15 mouse cellular contexts compared by ENCODE assay signal in genomic region chr9:66251159-66251691, GRCm38 (mm10).
DNase-seq lines count a peak whose midpoint lies in the region; ATAC-seq and TF ChIP-seq lines count a peak whose summit lies in the region.
"Had no signal": no experiment of that assay in that cellular context is flagged by ENCODE, and none has a peak within 500 bp of the region (broad histone marks: within the 10 kb centered on the region; RNA-seq: fewer than 3 reads in every experiment).

No protein-coding gene starts in this region.

- no peak overlapping the region for H3K4me2 ChIP-seq in liver, postnatal 0 days (ENCODE audit: low read depth, low read length)
- H3K4me2 ChIP-seq in liver, embryonic 12.5 days: no peak overlapping the region
- H3K4me2 ChIP-seq in embryonic facial prominence, embryonic 11.5 days (ENCODE audit: low read depth, low read length): no peak overlapping the region
- no peak overlapping the region for H3K4me2 ChIP-seq in kidney, embryonic 15.5 days
- H3K4me2 ChIP-seq in stomach, embryonic 15.5 days: no peak overlapping the region
- H3K4me2 ChIP-seq: forebrain, embryonic 13.5 days; heart, embryonic 15.5 days had no signal

- TF ChIP-seq EP300 in liver, postnatal 0 days (IDR thresholded peaks at IDR 0.05; ENCODE audit: low read depth): no peak

- H3K9me3 ChIP-seq in liver, postnatal 0 days (ENCODE audit: low read length): no peaks in the 10 kb centered on the region
- H3K9me3 ChIP-seq in liver, embryonic 12.5 days (replicated peaks): no peaks in the 10 kb centered on the region
- no peaks in the 10 kb centered on the region for H3K9me3 ChIP-seq in embryonic facial prominence, embryonic 11.5 days (replicated peaks; ENCODE audit: control insufficient read depth, low read length)
- H3K9me3 ChIP-seq in kidney, embryonic 15.5 days (replicated peaks): no peaks in the 10 kb centered on the region
- H3K9me3 ChIP-seq in stomach, embryonic 15.5 days: no peaks in the 10 kb centered on the region
- H3K9me3 ChIP-seq: forebrain, embryonic 13.5 days; heart, embryonic 15.5 days had no signal

- no peaks in the 10 kb centered on the region for H3K27me3 ChIP-seq in liver, postnatal 0 days (ENCODE audit: insufficient read depth, low read length)
- 0 out of 2 replicates have a peak, but pooled peaks cover 8% of the 10 kb centered on the region for H3K27me3 ChIP-seq in liver, embryonic 12.5 days (replicated peaks)
- no peaks in the 10 kb centered on the region for H3K27me3 ChIP-seq in embryonic facial prominence, embryonic 11.5 days (ENCODE audit: control insufficient read depth, insufficient read depth, low read length)
- no peaks in the 10 kb centered on the region for H3K27me3 ChIP-seq in kidney, embryonic 15.5 days
- H3K27me3 ChIP-seq in stomach, embryonic 15.5 days (replicated peaks): no peaks in the 10 kb centered on the region
- H3K27me3 ChIP-seq: forebrain, embryonic 13.5 days; heart, embryonic 15.5 days had no signal

- H3K9ac ChIP-seq in liver, postnatal 0 days (replicated peaks): no peak overlapping the region
- no peak overlapping the region for H3K9ac ChIP-seq in liver, embryonic 12.5 days
- no peak overlapping the region for H3K9ac ChIP-seq in embryonic facial prominence, embryonic 11.5 days (replicated peaks; ENCODE audit: low read length)
- H3K9ac ChIP-seq in kidney, embryonic 15.5 days: no peak overlapping the region
- H3K9ac ChIP-seq in stomach, embryonic 15.5 days: no peak overlapping the region
- H3K9ac ChIP-seq: forebrain, embryonic 13.5 days; heart, embryonic 15.5 days had no signal

- H3K4me1 ChIP-seq in liver, postnatal 0 days (ENCODE audit: insufficient read depth): peaks cover 13% of the 10 kb centered on the region
- no peaks in the 10 kb centered on the region for H3K4me1 ChIP-seq in liver, embryonic 12.5 days
- no peaks in the 10 kb centered on the region for H3K4me1 ChIP-seq in embryonic facial prominence, embryonic 11.5 days (ENCODE audit: control insufficient read depth, insufficient read depth, low read length)
- H3K4me1 ChIP-seq in kidney, embryonic 15.5 days: peaks cover 18% of the 10 kb centered on the region
- H3K4me1 ChIP-seq in stomach, embryonic 15.5 days: 0 out of 2 replicates have a peak, but pooled peaks cover 9% of the 10 kb centered on the region
- H3K4me1 ChIP-seq: forebrain, embryonic 13.5 days had no signal

- DNase-seq in liver, postnatal 0 days: no peak
- peak; percentile 36 for DNase-seq in embryonic facial prominence, embryonic 11.5 days (ENCODE audit: low spot score)
- no peak for DNase-seq in cerebellum, postnatal 10 days
- DNase-seq in cerebellum, adult 9-11 months: no peak
- DNase-seq in spleen, adult 18-20 months: no peak
- DNase-seq: gastrocnemius, postnatal 25 days; thymus, postnatal 25 days had no signal

- H3K4me3 ChIP-seq in liver, postnatal 0 days (ENCODE audit: low read depth, low read length): no peak overlapping the region
- no peak overlapping the region for H3K4me3 ChIP-seq in liver, embryonic 12.5 days
- H3K4me3 ChIP-seq in embryonic facial prominence, embryonic 11.5 days (ENCODE audit: low read depth, low read length): no peak overlapping the region
- H3K4me3 ChIP-seq in kidney, embryonic 15.5 days (replicated peaks): no peak overlapping the region
- no peak overlapping the region for H3K4me3 ChIP-seq in stomach, embryonic 15.5 days (replicated peaks)
- H3K4me3 ChIP-seq: forebrain, embryonic 13.5 days; heart, embryonic 15.5 days had no signal

- ATAC-seq in liver, postnatal 0 days: peak; percentile 49; the same call in 1 of the 2 replicates
- no peak for ATAC-seq in liver, embryonic 12.5 days
- ATAC-seq in embryonic facial prominence, embryonic 11.5 days (replicated peaks; ENCODE audit: insufficient number of reproducible peaks, low FRiP score, low TSS enrichment, low read depth): no peak
- peak; percentile 75; the same call in 1 of the 2 replicates for ATAC-seq in kidney, embryonic 15.5 days (replicated peaks; ENCODE audit: low FRiP score)
- peak; percentile 59; the same call in 1 of the 2 replicates for ATAC-seq in stomach, embryonic 15.5 days (ENCODE audit: insufficient read depth, low FRiP score, low read depth)
- ATAC-seq: CD4-positive, CD25-positive, alpha-beta regulatory T cell, adult 4 months; forebrain, embryonic 13.5 days; hindbrain, embryonic 16.5 days had no signal

- H3K36me3 ChIP-seq in liver, postnatal 0 days (replicated peaks; ENCODE audit: insufficient read depth, low read length): peaks cover 17% of the 10 kb centered on the region
- no peaks in the 10 kb centered on the region for H3K36me3 ChIP-seq in liver, embryonic 12.5 days
- no peaks in the 10 kb centered on the region for H3K36me3 ChIP-seq in embryonic facial prominence, embryonic 11.5 days (replicated peaks; ENCODE audit: control insufficient read depth, insufficient read depth, low read depth, low read length)
- no peaks in the 10 kb centered on the region for H3K36me3 ChIP-seq in kidney, embryonic 15.5 days
- no peaks in the 10 kb centered on the region for H3K36me3 ChIP-seq in stomach, embryonic 15.5 days
- H3K36me3 ChIP-seq: heart, embryonic 15.5 days had no signal

- no peak for TF ChIP-seq CTCF in liver, postnatal 0 days (IDR thresholded peaks at IDR 0.05; ENCODE audit: low read depth)

- H3K27ac ChIP-seq in liver, postnatal 0 days (ENCODE audit: low read depth): peak overlapping the region; percentile 64
- H3K27ac ChIP-seq in liver, embryonic 12.5 days: no peak overlapping the region
- H3K27ac ChIP-seq in embryonic facial prominence, embryonic 11.5 days (replicated peaks; ENCODE audit: low read depth, low read length): no peak overlapping the region
- H3K27ac ChIP-seq in kidney, embryonic 15.5 days: peak overlapping the region; percentile 60
- H3K27ac ChIP-seq in stomach, embryonic 15.5 days: no peak overlapping the region
- H3K27ac ChIP-seq: forebrain, embryonic 13.5 days; heart, embryonic 15.5 days; macrophage had no signal

- WGBS in liver, postnatal 0 days (ENCODE audit: insufficient replicate concordance): 46% methylated on average over 6 of the region's 6 CpGs
- WGBS in liver, embryonic 12.5 days (ENCODE audit: insufficient replicate concordance): 63% methylated on average over 6 of the region's 6 CpGs
- 10% methylated on average over 6 of the region's 6 CpGs for WGBS in embryonic facial prominence, embryonic 11.5 days
- WGBS in kidney, embryonic 15.5 days: 6% methylated on average over 6 of the region's 6 CpGs
- 25% methylated on average over 6 of the region's 6 CpGs for WGBS in stomach, embryonic 15.5 days

Comparison
In these comparisons a context has a peak if more than half of its experiments do, and no peak if none do; other contexts are left out.
1. ATAC-seq: peak in liver, postnatal 0 days (single experiment), kidney, embryonic 15.5 days (single experiment) and stomach, embryonic 15.5 days (single experiment); none in liver, embryonic 12.5 days (single experiment) and embryonic facial prominence, embryonic 11.5 days (single experiment).
2. H3K27ac ChIP-seq: peak in liver, postnatal 0 days (single experiment) and kidney, embryonic 15.5 days (single experiment); none in liver, embryonic 12.5 days (single experiment), embryonic facial prominence, embryonic 11.5 days (single experiment) and stomach, embryonic 15.5 days (single experiment).